Mouse (Mus musculus): ENCODE measurements around the gene H2-Ab1. TPM values are rescaled to one million over a fixed set of nuclear protein-coding genes. Genes with fewer than 3 reads are reported as not detected.
A peak's percentile ranks its signal among the peaks of the same experiment; 100 is the strongest.

The H2-Ab1 gene
- polyA plus RNA-seq, 1 experiment, result 90.6 TPM

DNA sequence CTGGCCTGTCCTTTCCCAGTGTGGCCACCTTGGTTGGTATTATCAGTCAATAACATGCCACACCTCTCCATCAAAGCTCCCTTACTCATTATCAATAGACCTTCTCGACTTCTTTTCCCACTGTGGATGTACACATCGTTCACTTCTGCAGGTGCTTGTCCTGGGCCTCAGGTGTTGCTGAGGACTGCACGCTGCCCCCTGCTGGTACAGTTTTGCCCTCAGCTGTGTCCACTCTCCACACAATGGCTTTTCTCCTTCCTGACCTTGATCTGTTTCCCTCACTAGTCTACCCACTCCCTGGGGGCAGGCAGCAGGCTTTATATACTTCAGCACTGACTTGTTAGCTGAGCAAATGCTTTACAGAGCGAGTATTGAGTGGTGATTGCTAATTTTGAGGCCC, 28.4 kb downstream of the H2-Ab1 start:
- Histone ChIP-seq H3K4me3 (ENCODE audit: insufficient read depth, low read depth, low read length) (peak overlapping the region; percentile 31), H3K27ac (replicated peaks; ENCODE audit: low read depth, low read length) (no peak overlapping the region), H3K4me1 (ENCODE audit: control insufficient read depth, insufficient read depth, insufficient read length, low read length) (no peaks in the 10 kb centered on the region)

DNA sequence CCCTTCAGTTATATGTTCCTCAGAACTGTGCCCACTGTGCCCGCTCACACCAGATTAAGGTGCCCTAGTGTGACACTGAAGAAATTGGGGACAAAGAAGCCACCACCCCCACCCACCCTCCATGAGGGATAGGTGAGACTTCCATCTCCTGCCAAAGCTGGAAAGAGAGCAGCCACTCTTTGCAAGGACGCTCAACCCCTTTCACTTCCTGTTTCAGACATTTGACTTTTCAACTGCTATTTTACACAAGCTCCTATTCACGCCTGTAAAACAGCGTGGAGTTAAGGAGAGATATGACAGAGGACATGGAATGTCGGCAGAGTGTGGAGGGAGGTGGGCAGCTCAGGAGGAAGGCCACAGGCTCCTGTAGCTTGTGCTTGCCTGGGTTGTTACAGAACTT, 29.0 kb downstream of the H2-Ab1 start:
- Histone ChIP-seq H3K4me3 (ENCODE audit: insufficient read depth, low read depth, low read length) (peak overlapping the region; percentile 40), H3K27ac (replicated peaks; ENCODE audit: low read depth, low read length) (peak overlapping the region; percentile 63; the same call in 1 of the 2 replicates), H3K4me1 (ENCODE audit: control insufficient read depth, insufficient read depth, insufficient read length, low read length) (no peaks in the 10 kb centered on the region)

DNA sequence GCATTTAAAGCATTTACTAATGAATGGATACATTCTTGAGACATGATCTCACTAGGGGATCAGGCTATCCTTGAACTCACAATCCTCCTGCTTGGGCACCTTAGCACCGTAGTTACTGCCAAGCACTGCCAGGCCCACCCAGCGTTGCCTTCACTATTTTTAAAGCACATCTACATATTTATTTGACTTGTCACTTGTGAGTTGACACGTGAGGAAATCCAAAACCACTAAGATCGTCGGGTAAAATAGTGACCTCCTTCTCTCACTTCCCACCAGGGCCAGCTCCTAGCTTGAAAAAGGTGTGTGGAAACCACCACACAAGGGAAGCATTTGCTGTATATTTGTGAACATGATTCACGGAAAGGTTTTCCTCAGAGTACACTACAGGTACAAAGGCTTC, 29.5 kb downstream of the H2-Ab1 start:
- no peaks in the 10 kb centered on the region for H3K4me1 ChIP-seq (ENCODE audit: control insufficient read depth, insufficient read depth, insufficient read length, low read length)
- 0 out of 2 replicates have a peak overlapping the region, but pooled peaks have one; percentile 1 for H3K27ac ChIP-seq (replicated peaks; ENCODE audit: low read depth, low read length)
- peak overlapping the region; percentile 44 for H3K4me3 ChIP-seq (ENCODE audit: insufficient read depth, low read depth, low read length)

DNA sequence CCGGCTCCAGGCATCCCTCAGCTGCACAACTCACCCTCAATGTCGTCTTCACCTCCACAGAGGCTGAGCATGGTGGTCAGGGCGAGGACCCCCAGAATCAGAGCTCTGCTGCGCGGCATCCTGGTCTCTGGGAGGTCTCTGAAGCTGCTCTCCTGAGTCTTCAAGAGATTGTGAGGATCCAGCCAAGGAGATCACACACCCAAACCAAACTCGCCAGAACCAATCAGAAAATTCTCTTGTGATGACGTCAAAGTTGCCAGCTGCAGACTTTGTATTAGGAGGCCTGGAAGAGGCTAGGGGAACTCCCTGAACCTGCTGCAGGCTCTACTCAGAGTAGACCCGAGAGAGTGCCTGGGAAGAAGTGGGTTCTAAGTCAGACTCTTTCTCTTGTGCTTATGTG, 30.2 kb downstream of the H2-Ab1 start, which contains the start of gene H2-Aa:
Gene H2-Aa (minus strand): TSS at position 176 of the 400 bp plus-strand sequence.
- Histone ChIP-seq H3K27ac (replicated peaks; ENCODE audit: low read depth, low read length) (peak within 1 kb of the TSS; percentile 63; the same call in 1 of the 2 replicates), H3K4me3 (ENCODE audit: insufficient read depth, low read depth, low read length) (peak within 1 kb of the TSS; percentile 44), H3K4me1 (ENCODE audit: control insufficient read depth, insufficient read depth, insufficient read length, low read length) (no peaks in the 10 kb centered on the region)

DNA sequence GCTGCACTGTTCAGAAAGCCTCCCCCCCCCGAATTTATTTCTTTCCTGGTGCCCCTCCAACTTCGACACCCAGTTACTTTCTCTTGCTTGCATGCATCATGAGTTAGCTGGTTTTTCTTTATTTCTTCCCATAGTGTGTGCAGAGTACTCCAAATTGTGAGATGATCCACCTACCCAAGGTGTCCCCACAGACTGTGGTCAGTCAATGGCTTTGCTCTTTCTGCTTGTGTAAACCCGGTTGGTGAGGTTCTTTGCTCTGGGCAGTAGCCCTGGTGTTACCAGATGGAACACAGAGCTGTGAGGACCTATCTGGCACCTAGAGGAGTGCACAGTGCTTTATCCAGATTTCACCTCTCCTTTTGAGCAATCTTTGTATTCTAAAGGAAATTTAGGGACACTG, 30.6 kb downstream of the H2-Ab1 start:
- Histone ChIP-seq H3K4me3 (ENCODE audit: insufficient read depth, low read depth, low read length) (no peak overlapping the region), H3K27ac (replicated peaks; ENCODE audit: low read depth, low read length) (no peak overlapping the region), H3K4me1 (ENCODE audit: control insufficient read depth, insufficient read depth, insufficient read length, low read length) (no peaks in the 10 kb centered on the region)

DNA sequence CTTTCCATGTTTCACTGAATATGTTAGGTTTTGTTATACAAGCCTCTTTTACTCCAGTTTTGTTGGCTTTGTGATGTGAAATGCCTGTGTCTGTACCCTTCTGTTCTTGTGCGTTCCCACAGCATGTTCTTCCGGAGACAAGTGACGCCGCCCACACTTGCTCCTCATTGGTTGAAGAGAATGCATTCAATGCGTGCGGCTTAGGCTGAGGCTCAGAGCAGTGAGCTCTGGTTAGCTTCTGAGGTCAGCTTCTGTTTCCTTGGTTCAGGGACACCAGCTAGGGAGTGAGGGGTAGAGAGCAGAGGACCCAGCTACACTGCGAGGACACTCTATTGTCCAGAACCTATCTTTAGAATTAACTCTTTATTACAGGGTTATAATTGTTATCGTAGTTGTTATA, 34.1 kb downstream of the H2-Ab1 start:
- Histone ChIP-seq H3K4me1 (ENCODE audit: control insufficient read depth, insufficient read depth, insufficient read length, low read length) (no peaks in the 10 kb centered on the region), H3K27ac (replicated peaks; ENCODE audit: low read depth, low read length) (no peak overlapping the region), H3K4me3 (ENCODE audit: insufficient read depth, low read depth, low read length) (no peak overlapping the region)

DNA sequence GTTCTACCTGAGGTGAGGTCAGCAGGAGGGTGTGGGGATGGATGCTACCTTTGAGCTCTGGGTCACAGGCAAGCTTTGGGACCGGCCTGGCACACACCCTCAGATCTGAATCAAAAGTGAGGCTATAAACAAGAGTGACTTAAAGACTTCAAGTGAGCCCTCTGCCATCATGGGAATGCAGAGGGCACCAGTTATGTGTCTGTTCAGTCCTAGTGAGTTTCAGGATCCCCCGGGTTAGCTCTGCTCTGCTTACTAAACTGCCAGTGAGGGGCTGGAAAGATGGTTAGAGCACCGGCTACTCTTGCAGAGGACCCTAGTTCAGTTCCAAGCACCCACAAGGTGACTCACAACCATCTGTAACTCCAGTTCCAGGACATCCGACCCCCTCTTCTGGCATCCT, 35.1 kb downstream of the H2-Ab1 start:
- Histone ChIP-seq H3K27ac (replicated peaks; ENCODE audit: low read depth, low read length) (no peak overlapping the region), H3K4me1 (ENCODE audit: control insufficient read depth, insufficient read depth, insufficient read length, low read length) (no peaks in the 10 kb centered on the region), H3K4me3 (ENCODE audit: insufficient read depth, low read depth, low read length) (no peak overlapping the region)

DNA sequence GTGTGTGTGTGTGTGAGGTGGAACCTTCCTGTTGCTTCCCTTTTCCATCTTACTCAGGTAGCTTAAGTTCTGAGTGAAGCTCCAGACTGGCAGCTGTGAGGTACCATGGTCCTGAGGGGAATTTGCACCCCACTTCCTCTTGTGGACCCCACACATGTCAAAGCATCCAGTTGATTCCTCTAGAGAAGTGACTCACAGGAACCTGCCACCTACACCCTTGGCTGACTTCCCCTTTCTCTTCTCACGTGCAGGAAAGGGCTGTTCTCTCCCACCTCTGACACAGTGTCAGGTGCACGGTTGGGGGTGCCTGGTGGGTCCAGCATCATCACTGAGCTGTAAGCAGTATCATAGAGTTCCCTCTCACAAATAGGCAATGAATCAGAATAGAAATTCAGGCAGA, 36.0 kb downstream of the H2-Ab1 start:
- Histone ChIP-seq H3K4me1 (ENCODE audit: control insufficient read depth, insufficient read depth, insufficient read length, low read length) (no peaks in the 10 kb centered on the region), H3K27ac (replicated peaks; ENCODE audit: low read depth, low read length) (0 out of 2 replicates have a peak overlapping the region, but pooled peaks have one; percentile 24), H3K4me3 (ENCODE audit: insufficient read depth, low read depth, low read length) (no peak overlapping the region)

DNA sequence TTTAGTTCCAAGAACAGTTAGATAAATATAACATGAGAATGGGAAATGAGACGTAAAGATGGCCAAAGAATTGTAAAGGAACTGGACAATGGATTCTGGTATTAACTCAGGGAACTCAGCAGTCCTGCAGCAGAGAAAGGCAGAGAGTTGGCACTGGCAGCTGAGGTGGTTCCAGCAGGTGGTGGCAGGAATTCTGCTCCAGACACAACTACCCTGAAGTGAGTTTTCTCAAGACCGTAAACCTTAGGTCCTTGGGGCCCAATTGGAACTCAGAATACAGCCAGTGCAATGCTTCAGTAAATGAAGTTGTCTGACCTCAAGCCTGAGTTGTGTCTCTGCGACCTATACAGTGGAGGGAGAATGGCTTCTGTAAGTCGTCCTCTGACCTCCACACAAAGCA, 36.8 kb downstream of the H2-Ab1 start:
- Histone ChIP-seq H3K4me3 (ENCODE audit: insufficient read depth, low read depth, low read length) (no peak overlapping the region), H3K27ac (replicated peaks; ENCODE audit: low read depth, low read length) (no peak overlapping the region), H3K4me1 (ENCODE audit: control insufficient read depth, insufficient read depth, insufficient read length, low read length) (no peaks in the 10 kb centered on the region)

DNA sequence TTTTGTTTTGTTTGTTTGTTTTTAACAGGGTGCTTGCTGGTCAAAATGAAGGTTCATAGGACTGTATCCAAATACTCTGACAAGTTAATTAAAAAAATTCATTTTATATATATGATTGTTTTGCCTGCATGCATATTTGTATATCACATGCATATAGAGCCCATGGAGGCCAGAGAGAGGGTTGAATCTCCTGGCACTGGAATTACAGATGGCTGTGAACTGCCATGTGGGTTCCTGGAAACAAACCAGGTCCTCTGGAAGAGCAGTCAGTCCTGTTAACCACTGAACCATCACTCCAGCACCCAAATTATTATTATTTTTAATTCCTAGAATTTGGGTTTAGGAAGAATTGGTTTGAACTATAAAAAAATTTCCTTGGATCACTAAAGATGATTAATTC, 37.8 kb downstream of the H2-Ab1 start:
- H3K4me3 ChIP-seq (ENCODE audit: insufficient read depth, low read depth, low read length), result no peak overlapping the region
- no peaks in the 10 kb centered on the region for H3K4me1 ChIP-seq (ENCODE audit: control insufficient read depth, insufficient read depth, insufficient read length, low read length)
- no peak overlapping the region for H3K27ac ChIP-seq (replicated peaks; ENCODE audit: low read depth, low read length)

DNA sequence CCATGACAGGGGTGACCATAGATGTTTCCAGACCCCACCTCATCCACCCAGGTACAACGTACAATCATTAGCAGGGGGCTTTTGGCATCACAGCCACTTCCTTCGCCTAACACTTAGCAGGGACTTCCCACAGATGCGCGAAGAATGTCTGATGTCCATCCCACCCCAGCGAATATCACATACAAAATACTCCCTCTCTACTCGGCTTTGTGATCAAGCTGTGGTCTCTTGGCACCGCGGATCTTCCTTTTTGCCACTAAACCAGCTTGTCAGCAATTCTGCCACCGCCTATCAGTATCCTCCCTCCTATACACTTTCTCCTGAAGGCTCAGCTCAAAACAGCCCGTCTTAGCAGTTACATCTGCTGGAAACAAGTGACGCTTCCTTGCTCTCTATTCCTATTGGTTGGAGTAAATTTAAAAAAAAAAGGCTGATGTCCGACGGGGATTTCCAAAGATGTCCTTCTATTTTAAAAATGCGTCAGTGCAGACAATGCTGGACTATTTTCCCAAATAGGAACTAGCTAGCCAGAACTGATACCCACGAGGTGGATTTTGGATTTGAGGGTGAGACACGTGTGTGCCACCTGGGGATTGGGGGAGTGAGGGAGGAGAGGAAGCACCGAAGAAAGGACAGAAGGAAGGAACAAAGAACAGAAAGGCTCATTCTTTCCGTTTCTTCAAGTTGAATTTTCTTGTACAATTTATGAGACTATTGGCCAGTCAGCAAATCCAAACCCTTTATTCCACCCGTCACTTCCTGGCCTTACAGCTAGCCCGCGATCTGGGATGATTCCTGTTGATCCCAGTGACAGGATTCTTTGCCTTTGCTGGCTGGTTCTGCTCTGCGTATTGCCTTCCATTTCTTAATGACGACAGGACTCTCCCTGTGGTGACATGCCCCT, 38.7 kb downstream of the H2-Ab1 start:
- peak overlapping the region; percentile 83 for H3K27ac ChIP-seq (replicated peaks; ENCODE audit: low read depth, low read length)
- peak overlapping the region; percentile 52 for H3K4me3 ChIP-seq (ENCODE audit: insufficient read depth, low read depth, low read length)
- no peaks in the 10 kb centered on the region for H3K4me1 ChIP-seq (ENCODE audit: control insufficient read depth, insufficient read depth, insufficient read length, low read length)

DNA sequence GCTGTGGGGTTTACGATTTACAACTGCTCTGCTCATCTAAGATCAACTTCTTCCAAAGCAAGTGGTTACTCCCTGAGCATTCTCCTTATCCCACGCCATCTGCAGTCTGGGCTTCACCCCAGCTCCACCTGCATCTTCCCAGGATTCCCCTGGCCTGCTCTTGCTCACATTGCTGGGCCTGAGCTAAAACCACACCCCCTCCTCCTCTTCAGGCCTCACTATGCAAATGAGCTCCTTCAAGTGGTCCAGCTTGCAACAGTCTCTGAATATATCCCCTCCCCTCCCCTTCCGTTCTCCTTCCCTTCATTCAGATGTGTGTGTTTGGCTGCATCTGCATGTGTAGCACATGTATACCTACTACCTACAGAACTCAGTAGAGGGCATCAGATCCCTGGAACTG, 41.9 kb downstream of the H2-Ab1 start:
- Histone ChIP-seq H3K4me3 (ENCODE audit: insufficient read depth, low read depth, low read length) (no peak overlapping the region), H3K4me1 (ENCODE audit: control insufficient read depth, insufficient read depth, insufficient read length, low read length) (no peaks in the 10 kb centered on the region), H3K27ac (replicated peaks; ENCODE audit: low read depth, low read length) (no peak overlapping the region)

DNA sequence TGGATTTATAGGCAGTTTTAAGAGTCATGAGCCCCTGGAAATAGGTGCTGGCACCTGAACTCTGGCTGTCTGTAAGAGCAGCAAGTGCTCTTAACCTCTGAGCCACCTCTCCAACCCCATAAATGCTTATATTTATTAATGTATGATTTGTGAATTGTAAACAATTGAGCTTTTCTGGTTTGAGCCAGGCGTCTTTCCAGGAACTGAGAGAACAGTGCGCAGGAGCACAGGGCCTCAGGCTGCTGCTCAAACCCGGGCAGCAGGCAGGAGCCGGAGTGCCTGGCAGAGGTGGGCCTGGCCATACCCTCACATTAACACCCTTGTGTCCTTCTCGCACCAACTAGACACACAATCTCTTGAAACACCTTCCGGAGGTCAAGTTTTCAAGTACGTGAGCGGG, 42.6 kb downstream of the H2-Ab1 start:
- H3K4me3 ChIP-seq (ENCODE audit: insufficient read depth, low read depth, low read length), result no peak overlapping the region
- H3K27ac ChIP-seq (replicated peaks; ENCODE audit: low read depth, low read length), result no peak overlapping the region
- H3K4me1 ChIP-seq (ENCODE audit: control insufficient read depth, insufficient read depth, insufficient read length, low read length), result no peaks in the 10 kb centered on the region

DNA sequence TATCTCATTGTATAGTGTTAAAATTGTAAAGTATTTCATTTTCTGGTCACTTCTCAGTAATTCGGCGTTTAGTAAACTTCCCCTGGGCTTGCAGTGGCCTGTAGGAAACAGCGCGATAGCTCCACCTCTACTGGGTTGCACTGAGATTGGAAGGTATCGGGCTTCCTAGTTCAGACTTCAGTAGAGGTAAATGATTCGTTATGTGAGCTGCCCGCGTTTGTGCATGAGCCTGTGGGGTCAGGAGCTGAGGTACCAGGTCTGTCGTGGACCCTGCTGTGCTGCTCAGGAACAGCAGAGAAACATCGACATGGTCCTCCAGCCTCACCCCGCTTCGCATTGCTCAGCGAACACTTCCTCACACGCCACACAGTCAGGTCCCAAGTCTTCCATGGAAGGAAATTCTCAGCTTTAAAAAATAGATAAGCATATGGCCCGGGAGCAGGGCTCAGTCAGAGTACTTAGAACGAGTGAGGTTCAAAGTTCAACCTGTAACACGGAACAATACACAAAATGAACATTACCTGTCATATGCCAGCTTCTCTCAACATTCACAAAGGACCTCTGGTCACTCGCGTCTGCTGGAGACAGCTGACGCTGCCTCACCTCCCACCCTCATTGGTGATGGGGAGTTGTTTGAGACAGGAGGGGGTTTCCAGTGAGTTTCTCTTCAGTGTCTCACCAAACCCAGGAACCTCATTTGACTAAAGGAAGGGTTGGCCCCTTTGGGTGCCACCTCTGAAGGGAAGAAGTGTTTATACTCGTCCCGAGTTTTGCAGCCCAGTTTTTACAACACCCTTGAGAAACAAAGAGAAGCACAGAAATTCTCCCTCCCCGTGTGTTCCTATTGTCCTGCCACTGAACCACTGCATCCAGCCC, 43.4 kb downstream of the H2-Ab1 start:
- Histone ChIP-seq H3K4me1 (ENCODE audit: control insufficient read depth, insufficient read depth, insufficient read length, low read length) (no peaks in the 10 kb centered on the region), H3K27ac (replicated peaks; ENCODE audit: low read depth, low read length) (0 out of 2 replicates have a peak overlapping the region, but pooled peaks have one; percentile 21), H3K4me3 (ENCODE audit: insufficient read depth, low read depth, low read length) (no peak overlapping the region)

DNA sequence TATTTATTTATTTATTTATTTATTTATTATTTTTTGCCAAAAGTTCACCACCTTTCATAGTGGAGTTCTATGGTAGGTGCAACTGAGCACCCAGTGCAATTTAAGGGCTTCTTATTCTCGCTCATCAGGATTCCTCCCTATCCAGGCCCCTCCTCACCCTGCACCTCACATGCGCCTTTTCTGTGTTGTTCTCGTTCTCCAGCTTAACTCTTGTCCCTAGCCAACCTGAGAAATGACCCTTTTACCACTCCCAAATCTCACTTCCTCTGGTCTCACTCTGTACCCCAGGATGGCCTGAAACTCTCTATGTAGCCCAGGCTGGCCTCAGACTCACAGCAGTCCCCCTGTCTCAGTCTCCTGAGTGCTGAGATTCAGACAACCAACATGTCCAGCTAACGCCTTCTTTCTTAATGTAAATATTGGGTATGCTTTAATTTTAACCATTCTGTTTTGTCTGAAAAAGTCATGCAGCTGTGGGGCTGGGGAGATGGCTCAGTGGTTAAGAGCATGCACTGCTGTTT, 44.2 kb downstream of the H2-Ab1 start:
- Histone ChIP-seq H3K4me1 (ENCODE audit: control insufficient read depth, insufficient read depth, insufficient read length, low read length) (no peaks in the 10 kb centered on the region), H3K27ac (replicated peaks; ENCODE audit: low read depth, low read length) (no peak overlapping the region), H3K4me3 (ENCODE audit: insufficient read depth, low read depth, low read length) (no peak overlapping the region)

All from brown adipose tissue, adult 24 weeks (tissue).